Mouse (Mus musculus): ENCODE measurements at regions not wholly inside any gene's neighbourhood (a gene's known extent, or its start where the extent isn't known, plus 50 kb on each side); places are given as distances from the start of the nearest gene placed in this dataset.
A peak's percentile ranks its signal among the peaks of the same experiment; 100 is the strongest.

GRCm38 (mm10) chr6:53217234-53218015 is 69.6 kb upstream of the Creb5 start:
- DNase-seq, result no peak
- 58% methylated on average over 10 of the region's 10 CpGs for WGBS
- no peaks in the 10 kb centered on the region for H3K36me3 ChIP-seq (ENCODE audit: insufficient read depth)
- peak; percentile 54 for TF ChIP-seq CTCF (IDR thresholded peaks at IDR 0.05; ENCODE audit: low read depth)
- peaks cover 10% of the 10 kb centered on the region; the same call in 1 of the 2 replicates for H3K4me1 ChIP-seq (ENCODE audit: insufficient read depth)
- no peak overlapping the region for H3K4me3 ChIP-seq (ENCODE audit: low read depth, low read length)
- no peak overlapping the region for H3K9ac ChIP-seq
- no peaks in the 10 kb centered on the region for H3K9me3 ChIP-seq (ENCODE audit: low read length)
- no peak overlapping the region for H3K27ac ChIP-seq (ENCODE audit: low read depth, low read length)
- no peak overlapping the region for H3K4me2 ChIP-seq (ENCODE audit: low read depth)
- H3K27me3 ChIP-seq (ENCODE audit: insufficient read depth, low read length), result no peaks in the 10 kb centered on the region
- no peak for ATAC-seq

GRCm38 (mm10) chr6:53216715-53217114 is 70.4 kb upstream of the Creb5 start:
- Histone ChIP-seq H3K27me3 (ENCODE audit: insufficient read depth, low read length) (no peaks in the 10 kb centered on the region), H3K9me3 (ENCODE audit: low read length) (no peaks in the 10 kb centered on the region), H3K4me2 (ENCODE audit: low read depth) (no peak overlapping the region), H3K36me3 (ENCODE audit: insufficient read depth) (no peaks in the 10 kb centered on the region), H3K27ac (ENCODE audit: low read depth, low read length) (no peak overlapping the region), H3K4me3 (ENCODE audit: low read depth, low read length) (no peak overlapping the region), H3K4me1 (ENCODE audit: insufficient read depth) (peaks cover 10% of the 10 kb centered on the region; the same call in 1 of the 2 replicates), H3K9ac (no peak overlapping the region)
- TF ChIP-seq CTCF (IDR thresholded peaks at IDR 0.05; ENCODE audit: low read depth), result no peak
- DNase-seq, result no peak
- 76% methylated on average over 2 of the region's 2 CpGs for WGBS
- no peak for ATAC-seq

GRCm38 (mm10) chr6:53211420-53211819 is 75.7 kb upstream of the Creb5 start:
- Histone ChIP-seq H3K4me1 (ENCODE audit: insufficient read depth) (peaks cover 6% of the 10 kb centered on the region; the same call in 1 of the 2 replicates), H3K4me3 (ENCODE audit: low read depth, low read length) (no peak overlapping the region), H3K27me3 (ENCODE audit: insufficient read depth, low read length) (no peaks in the 10 kb centered on the region), H3K4me2 (ENCODE audit: low read depth) (no peak overlapping the region), H3K36me3 (ENCODE audit: insufficient read depth) (no peaks in the 10 kb centered on the region), H3K27ac (ENCODE audit: low read depth, low read length) (no peak overlapping the region), H3K9me3 (ENCODE audit: low read length) (no peaks in the 10 kb centered on the region), H3K9ac (no peak overlapping the region)
- ATAC-seq (no peak), DNase-seq (no peak)
- no peak for TF ChIP-seq CTCF (IDR thresholded peaks at IDR 0.05; ENCODE audit: low read depth)
- 20% methylated on average over 3 of the region's 3 CpGs for WGBS

GRCm38 (mm10) chr6:53209398-53209797 is 77.7 kb upstream of the Creb5 start:
- Histone ChIP-seq H3K4me2 (ENCODE audit: low read depth) (no peak overlapping the region), H3K9ac (no peak overlapping the region), H3K27me3 (ENCODE audit: insufficient read depth, low read length) (no peaks in the 10 kb centered on the region), H3K4me3 (ENCODE audit: low read depth, low read length) (no peak overlapping the region), H3K36me3 (ENCODE audit: insufficient read depth) (no peaks in the 10 kb centered on the region), H3K9me3 (ENCODE audit: low read length) (no peaks in the 10 kb centered on the region), H3K4me1 (ENCODE audit: insufficient read depth) (peaks cover 6% of the 10 kb centered on the region; the same call in 1 of the 2 replicates), H3K27ac (ENCODE audit: low read depth, low read length) (no peak overlapping the region)
- WGBS, result 76% methylated on average over 6 of the region's 6 CpGs
- DNase-seq (no peak), ATAC-seq (no peak)
- TF ChIP-seq CTCF (IDR thresholded peaks at IDR 0.05; ENCODE audit: low read depth), result no peak

GRCm38 (mm10) chr6:53208474-53208873 is 78.6 kb upstream of the Creb5 start:
- H3K27ac ChIP-seq (ENCODE audit: low read depth, low read length), result no peak overlapping the region
- no peak overlapping the region for H3K4me3 ChIP-seq (ENCODE audit: low read depth, low read length)
- H3K9me3 ChIP-seq (ENCODE audit: low read length), result no peaks in the 10 kb centered on the region
- H3K4me2 ChIP-seq (ENCODE audit: low read depth), result no peak overlapping the region
- H3K9ac ChIP-seq, result no peak overlapping the region
- H3K27me3 ChIP-seq (ENCODE audit: insufficient read depth, low read length), result no peaks in the 10 kb centered on the region
- no peaks in the 10 kb centered on the region for H3K36me3 ChIP-seq (ENCODE audit: insufficient read depth)
- WGBS, result 35% methylated on average over 3 of the region's 3 CpGs
- no peak for TF ChIP-seq CTCF (IDR thresholded peaks at IDR 0.05; ENCODE audit: low read depth)
- DNase-seq, result no peak
- H3K4me1 ChIP-seq (ENCODE audit: insufficient read depth), result peaks cover 6% of the 10 kb centered on the region; the same call in 1 of the 2 replicates
- ATAC-seq, result no peak

GRCm38 (mm10) chr6:53207781-53208180 is 79.3 kb upstream of the Creb5 start:
- Histone ChIP-seq H3K4me1 (ENCODE audit: insufficient read depth) (peaks cover 6% of the 10 kb centered on the region; the same call in 1 of the 2 replicates), H3K4me2 (ENCODE audit: low read depth) (no peak overlapping the region), H3K4me3 (ENCODE audit: low read depth, low read length) (no peak overlapping the region), H3K9ac (no peak overlapping the region), H3K27ac (ENCODE audit: low read depth, low read length) (no peak overlapping the region), H3K36me3 (ENCODE audit: insufficient read depth) (no peaks in the 10 kb centered on the region), H3K9me3 (ENCODE audit: low read length) (no peaks in the 10 kb centered on the region), H3K27me3 (ENCODE audit: insufficient read depth, low read length) (no peaks in the 10 kb centered on the region)
- DNase-seq, result no peak
- TF ChIP-seq CTCF (IDR thresholded peaks at IDR 0.05; ENCODE audit: low read depth), result no peak
- WGBS, result 85% methylated on average over 5 of the region's 5 CpGs
- no peak for ATAC-seq

GRCm38 (mm10) chr6:53207361-53207760 is 79.7 kb upstream of the Creb5 start:
- WGBS, result 48% methylated on average over 2 of the region's 2 CpGs

More at GRCm38 (mm10) chr6:53207361-53207760, 79.7 kb upstream of the Creb5 start:
- no peak for TF ChIP-seq CTCF (IDR thresholded peaks at IDR 0.05; ENCODE audit: low read depth)
- Histone ChIP-seq H3K4me2 (ENCODE audit: low read depth) (no peak overlapping the region), H3K4me3 (ENCODE audit: low read depth, low read length) (no peak overlapping the region), H3K4me1 (ENCODE audit: insufficient read depth) (peaks cover 6% of the 10 kb centered on the region; the same call in 1 of the 2 replicates), H3K36me3 (ENCODE audit: insufficient read depth) (no peaks in the 10 kb centered on the region), H3K9me3 (ENCODE audit: low read length) (no peaks in the 10 kb centered on the region), H3K27me3 (ENCODE audit: insufficient read depth, low read length) (no peaks in the 10 kb centered on the region), H3K9ac (no peak overlapping the region), H3K27ac (ENCODE audit: low read depth, low read length) (no peak overlapping the region)
- DNase-seq (no peak), ATAC-seq (no peak)
